Mouse (Mus musculus) cerebellum, adult 9-10 months (tissue): ENCODE data around the gene Hnf1a.

Experiments used
- DNase-seq: peaks from one replicate; pipeline ENCODE4 v3.0.0; 2022

Gene Hnf1a

DNA sequence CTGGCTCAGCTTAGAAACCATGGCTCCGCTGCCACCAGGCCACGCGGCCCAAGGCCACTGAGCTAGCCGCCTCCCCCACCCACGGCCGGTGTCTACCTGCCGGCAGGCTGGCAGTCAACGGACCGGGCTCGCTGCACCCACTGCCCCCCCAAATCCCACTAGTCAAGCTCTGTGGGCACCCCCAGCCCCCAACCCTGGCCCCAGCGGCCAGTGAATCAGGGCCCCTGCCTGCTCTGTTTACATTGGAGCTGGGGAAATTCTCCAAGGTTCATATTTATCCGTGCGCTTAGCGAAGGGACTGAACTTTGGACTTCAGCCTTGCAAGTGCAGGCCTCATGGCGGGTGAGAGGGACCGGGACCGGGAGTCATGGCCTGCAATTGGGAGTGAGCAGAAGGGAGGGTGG is at the start of gene Hnf1a:
TSS of gene Hnf1a (minus strand) at position 271 of the 404 bp plus-strand sequence.
- no peak for DNase-seq

DNA sequence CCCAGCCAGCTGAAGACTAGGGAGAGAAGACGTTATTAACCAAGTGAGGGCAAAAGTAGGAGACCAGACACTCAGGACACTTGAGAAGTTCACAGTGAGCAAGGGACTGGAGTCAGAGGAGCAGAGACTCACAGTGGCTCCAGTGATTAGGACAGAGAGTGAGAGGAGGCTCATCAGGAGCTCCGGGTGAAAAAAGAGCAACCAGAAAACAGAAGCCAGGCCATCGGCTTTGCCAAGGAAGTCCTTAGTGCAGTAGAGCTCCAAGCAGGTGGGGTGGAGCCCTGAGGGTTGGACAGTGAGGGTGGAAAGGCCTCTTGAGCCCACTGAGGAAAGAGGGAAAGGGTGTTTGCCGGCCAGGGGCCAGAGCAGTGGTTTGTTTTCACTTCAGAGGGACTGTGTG is 47.9 kb upstream of the Hnf1a start:
- DNase-seq, result no peak

DNA sequence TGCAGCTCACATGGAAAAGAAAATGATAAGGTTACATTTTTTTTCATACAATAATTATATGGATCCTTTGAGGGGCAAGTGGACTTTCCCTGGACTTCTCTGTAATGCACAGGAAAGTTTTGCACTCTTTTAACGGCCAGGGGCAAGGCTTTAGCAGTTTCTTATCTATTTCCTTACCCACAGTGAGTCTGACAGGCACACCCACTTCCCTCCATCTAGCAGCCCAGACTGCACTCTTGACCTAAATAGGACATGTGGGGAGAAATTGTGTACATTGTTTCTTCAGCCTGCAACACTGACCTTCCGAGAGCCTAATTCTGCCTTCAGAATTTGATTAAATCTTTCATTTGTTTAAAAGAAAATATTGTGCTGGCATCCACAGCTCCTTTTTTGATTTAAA is 47.4 kb upstream of the Hnf1a start:
- DNase-seq, result no peak

DNA sequence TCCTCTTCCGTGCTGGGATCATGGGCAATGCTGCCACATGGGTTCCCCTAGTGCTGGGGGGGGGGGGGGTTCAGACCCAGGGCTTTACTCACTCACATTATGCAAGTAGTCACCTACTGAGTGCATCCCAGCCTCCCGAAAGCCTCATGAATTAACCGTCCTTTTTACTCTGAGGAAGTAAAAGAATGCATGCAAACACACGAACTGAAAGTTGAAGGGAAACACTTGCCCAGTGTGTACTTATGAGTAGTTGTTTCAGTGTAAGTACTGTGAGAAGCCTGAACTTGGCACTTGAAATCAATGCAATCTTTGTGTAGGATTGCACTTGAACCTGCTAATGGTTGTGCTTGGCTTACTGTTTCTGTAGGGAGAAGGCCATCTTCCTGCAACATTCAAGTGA is 44.2 kb upstream of the Hnf1a start:
- no peak for DNase-seq

DNA sequence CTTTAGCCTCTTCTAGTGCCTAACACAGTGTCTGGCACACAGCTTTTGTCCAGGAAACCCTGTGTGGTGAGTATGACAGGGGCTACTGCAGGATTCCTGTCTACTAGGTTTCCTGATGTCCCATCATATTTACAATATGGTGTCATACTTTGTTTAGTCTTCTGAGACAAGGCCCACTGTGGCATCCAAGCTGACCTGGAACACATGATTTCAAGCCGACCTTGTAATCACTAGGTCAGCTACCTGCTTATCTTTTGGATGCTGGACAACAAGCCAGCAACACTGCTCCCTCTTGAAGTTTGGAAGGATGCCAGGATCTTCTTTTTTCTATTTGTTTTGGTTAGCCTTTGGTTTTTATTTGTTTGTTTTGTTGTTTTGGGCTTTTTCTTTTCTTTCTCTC is 43.7 kb upstream of the Hnf1a start:
- no peak for DNase-seq

DNA sequence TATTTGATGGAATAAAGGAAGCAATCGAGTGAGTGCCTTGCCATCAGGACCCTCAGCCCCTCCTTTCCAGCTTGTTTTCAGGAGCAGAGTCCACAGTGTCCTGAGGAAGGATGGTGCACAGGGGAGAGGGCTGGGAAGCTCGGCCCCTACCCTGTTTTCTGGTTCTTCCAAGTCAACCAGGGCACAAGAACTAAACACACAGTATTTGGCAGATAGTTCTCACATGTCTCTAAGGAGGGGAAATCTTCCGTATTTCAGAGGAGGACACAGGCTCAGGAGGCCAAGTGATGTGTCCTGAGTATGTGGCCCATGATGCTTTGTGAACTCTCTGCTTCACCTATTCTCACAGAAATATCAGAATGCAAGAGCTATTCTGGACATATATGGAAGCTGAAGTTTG is 42.5 kb upstream of the Hnf1a start:
- DNase-seq, result no peak

DNA sequence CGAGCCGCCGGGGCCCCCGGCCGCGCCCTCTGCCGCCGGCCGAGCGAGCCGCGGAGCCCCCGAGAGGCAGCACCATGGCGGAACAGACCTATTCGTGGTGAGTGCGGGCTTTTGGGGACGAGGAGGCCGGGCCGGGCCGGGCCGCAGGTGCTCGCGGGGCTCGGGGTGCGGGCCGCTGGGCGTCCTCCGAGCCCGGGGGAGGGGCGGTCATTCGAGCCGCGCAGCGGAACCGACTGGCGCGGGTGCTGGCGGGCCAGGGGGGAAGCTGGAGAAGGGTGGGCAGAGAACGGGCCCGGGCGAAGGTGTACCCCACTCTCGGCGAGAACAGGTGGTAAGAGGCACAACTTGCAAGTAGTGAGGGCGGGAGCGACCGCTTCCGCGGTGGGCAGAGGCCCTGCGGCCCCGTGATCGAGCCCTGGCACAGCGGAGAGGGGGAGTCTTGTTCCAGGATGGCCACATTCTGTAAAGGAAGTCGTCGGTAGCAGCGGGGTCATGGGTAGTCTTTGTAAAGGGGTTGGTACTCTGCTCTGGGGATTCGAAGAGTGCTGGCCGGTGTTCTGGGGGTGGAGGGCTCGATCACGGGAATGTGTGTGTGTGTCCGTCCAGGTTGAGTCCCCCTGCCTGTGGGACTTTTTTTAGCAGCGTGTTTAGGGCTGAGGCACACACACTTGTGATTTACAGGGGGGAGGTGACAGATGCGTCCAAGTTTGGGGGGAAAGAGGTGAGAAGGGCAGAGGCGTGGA is 40.8 kb upstream of the Hnf1a start:
- DNase-seq, result peak; percentile 50

DNA sequence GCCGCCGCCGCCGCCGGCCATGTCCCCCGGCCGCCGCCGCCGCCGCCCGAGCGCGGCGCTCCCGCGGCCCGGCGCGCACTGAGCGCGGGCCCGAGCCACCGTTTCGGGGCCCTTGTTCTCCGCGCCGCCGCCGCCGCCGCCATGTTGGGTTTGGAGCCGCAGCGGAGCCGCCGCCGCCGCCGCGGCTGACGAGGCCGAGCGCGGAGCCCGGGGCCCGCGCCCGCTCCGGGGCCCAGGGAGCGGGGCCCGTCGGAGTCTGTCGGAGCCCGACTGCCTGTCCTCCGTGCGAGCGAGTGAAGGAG is 40.3 kb upstream of the Hnf1a start:
- DNase-seq, result no peak

DNA sequence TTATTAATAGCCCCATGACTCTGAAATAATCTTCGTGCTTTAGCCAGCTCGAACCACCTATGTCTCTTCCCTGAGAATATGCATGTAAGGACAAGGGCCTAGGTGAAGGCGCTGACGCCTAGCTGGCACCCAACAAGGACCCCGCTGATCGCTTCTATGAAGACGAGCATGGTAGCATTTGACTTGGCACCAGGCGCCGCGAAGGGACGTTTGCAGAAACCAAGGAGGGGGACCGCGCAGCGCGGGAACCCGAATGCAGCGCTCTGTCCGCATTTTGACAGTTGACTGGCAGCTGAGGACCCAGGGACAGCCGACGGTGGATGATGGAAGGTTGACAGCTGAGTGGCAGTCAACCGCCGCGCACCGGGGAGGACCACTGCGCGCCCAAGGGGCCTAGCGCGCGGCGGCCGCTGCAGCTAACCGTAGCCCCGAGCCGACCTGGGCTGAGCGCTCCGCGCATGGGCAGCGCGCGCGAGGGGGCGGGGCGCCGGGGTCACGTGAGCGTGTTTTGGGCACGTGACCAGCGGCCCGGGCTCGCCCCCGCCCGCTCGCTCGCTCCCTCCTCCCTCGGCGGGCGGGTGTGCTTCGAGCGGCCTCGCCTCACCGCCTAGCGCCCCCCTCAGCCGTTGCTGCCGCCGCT is 39.8 kb upstream of the Hnf1a start, which contains the start of gene Sppl3:
TSS of gene Sppl3 (plus strand) at position 561 of the 640 bp plus-strand sequence.
- DNase-seq, result peak; percentile 91

DNA sequence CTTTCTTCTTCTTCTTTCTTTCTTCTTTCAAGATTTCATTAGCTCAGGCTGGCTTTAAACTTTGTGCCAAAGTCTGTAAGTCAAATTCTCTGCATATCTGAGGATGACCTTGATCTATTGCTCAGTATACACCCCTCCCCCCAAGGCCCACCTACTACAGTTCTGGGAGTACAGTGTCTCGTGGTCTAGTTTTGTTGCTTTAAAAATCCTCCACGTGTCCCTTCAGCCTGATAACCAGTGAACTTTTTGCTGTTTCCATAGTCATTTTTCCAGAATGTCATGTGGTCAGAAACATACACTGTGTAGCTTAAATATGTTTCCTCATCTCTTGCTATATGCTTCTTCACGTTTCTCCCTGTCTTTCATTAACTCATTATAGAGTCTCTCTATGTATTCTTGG is 39.1 kb upstream of the Hnf1a start:
- DNase-seq, result no peak

DNA sequence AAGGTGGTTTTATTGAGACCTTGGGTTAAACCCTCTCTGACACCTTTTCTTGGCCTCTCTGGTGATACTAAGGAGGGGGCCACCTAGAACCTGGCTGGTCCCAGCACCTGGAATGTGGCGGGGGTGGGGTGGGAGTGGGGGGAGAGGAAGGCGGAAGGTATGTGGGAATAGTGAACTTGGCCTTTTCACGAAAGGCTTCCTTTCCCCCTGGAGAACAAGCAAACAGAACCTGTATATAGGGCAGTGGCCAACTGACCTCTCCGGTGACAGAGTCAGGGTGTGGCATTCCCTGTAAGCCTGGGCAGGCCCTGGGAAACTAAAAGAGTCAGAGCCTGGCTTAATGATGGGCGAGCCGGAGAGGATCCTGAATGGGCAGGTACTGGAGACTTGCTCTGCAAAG is 38.2 kb upstream of the Hnf1a start:
- DNase-seq, result no peak

DNA sequence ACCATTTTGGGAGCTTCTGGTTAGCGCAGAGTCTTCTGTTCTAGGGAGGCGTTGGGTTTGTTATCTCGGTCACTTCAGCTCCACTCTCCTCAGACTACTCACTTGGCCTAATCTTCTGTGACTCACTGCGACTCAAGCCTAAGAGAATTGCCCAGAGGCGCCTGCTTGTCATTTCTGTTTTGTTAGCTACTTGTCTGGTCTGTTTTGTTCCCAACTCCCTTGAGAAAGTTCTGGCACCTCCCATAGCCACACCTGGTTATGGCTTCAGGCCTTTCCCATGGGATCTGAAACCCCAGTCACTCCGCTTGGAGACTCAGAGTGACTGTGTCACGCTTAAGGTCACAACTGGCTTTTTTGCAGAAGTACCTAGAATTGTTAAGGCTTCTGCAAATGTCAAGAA is 37.4 kb upstream of the Hnf1a start:
- no peak for DNase-seq

DNA sequence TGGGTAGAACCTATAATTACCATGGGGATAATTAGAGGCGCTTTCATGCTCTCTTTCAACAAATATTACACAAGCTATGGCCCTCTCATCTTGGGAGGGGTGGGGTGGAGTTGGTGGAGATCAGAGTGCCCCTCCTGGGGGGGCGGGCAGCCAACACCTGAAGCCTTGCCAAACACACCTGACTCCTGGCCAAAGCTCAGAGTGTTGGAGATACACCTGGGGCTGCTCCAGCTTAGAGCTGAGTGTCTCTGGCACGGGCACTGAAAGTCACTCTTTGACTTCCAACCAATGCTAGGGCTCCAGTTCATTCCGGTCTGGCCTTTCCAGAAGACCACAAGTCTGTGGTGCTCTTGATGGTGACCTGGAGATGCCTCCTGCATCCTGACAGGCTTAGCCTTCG is 36.9 kb upstream of the Hnf1a start:
- no peak for DNase-seq

DNA sequence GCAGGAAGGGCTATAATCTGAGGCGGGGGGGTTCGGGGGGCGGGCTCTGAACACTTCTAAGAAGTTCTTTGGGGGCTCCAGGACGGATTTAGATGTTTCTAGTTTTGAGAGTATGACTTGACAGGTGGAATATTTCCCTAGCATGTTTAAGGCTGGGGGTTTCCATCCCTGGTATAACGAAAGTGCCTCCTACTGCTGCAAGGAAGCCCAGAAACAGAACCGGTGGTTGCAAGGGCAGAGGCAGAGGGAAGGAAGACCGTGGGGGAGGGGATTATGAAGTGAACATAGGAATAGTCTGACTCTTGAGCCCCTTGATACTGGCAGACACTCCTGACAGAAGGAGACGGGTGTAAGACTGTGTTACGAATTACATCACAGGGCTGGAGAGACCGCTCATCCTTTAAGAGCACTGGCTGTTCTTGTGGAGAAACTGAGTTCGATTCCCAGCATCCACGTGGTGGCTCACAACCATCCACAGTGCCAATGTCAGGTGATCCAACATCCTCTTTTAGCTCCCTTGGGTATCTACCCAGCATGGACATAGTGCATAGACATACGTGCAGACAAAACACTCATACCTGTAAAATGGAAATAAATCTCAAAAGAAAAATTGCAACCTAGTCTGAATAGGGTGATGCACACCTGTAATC is 32.5 kb upstream of the Hnf1a start:
- no peak for DNase-seq

DNA sequence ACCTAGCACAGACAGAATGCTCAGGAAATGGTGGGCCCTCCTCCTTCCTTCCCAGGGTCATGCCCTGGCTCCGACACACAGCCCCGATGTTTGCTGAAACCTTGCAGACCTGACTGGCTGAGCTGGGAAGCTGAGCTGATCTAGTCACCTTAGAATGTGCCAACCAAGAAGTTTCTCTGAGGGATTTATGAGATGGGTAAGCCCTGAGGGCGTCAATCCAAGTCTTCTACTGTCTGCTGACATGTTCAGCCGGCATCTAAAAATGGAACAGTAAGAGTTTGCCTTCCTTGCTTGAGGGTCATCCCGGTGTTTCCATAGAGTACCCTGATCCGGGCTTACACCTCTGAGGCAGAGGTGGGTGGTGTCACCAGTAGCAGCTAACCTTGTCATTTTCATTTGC is 31.9 kb upstream of the Hnf1a start:
- DNase-seq, result no peak

DNA sequence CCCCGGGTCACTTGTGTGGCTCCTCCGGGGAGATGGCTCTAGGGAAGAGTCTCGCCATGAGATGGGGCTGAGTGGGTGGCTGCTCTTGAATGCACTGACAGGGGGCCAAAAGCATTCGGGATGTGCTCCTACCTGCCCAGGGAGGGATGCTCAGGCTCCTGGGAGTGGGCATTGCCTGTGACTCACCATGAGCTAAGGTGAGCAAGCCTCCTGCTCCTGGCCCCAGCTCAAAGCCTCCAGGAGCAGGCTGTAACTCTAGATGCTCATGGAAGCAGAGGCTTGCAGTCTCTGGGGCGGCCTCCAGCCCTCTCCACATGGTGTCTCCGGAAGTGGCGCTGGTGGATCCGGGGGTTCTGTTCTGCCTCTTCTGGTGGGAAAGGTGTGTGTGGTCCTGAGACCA is 30.6 kb upstream of the Hnf1a start:
- DNase-seq, result no peak

DNA sequence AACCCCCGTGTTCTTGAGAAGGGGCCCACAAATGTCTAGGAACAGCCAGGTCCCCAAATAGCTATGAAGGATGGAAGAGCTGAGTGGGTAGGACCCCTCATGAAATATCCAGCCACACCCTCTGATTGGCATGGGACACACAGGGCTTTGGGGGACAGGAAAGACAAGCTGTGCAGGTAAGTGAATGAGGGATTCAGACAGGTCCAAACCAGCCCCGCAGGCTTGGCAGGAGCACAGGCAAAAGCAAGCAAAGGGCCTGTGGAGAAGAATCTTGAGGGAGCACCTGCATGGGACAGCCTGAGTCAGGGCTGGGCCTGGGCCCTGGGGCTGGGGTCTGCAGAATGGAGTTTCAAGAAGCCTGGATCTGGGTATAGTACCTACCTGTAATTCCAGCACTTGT is 29.6 kb upstream of the Hnf1a start:
- no peak for DNase-seq

DNA sequence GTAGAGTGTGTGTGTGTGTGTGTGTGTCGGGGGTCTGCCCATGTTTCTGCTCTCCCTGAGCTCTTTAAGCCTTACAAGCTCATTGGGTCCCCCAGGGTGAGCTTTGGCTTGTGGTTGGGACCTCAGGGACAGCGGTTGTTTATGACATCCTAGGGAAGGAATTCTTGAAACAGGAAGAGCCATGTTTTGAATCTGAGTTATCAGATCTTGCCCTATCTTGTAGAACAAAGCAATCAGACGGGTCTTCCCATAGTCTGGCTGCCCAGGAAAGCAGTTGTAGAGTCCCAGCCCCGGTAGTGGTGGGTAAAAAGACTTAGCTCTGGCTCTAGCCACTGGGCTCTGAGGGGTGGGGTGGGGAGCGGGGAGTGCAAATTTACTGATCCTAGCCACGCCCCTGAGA is 26.4 kb upstream of the Hnf1a start:
- no peak for DNase-seq

DNA sequence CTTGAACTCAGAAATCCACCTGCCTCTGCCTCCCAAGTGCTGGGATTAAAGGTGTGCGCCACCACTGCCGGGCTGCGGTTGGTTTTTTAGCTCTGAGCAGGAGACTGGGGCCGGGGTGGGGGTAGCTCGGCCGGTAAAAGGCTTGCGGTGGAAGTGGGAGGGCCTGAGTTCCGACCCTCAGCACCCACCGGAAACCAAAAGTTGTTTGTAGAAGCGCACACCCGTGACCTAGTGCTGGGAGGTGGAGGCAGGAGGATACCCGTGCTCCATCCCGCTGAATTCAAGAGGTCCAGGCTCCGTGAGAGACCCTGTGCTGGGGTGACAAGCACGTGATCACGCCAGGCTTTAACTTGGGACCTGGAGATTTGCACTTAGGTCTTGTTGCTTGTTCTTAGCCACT is 25.6 kb upstream of the Hnf1a start:
- no peak for DNase-seq

DNA sequence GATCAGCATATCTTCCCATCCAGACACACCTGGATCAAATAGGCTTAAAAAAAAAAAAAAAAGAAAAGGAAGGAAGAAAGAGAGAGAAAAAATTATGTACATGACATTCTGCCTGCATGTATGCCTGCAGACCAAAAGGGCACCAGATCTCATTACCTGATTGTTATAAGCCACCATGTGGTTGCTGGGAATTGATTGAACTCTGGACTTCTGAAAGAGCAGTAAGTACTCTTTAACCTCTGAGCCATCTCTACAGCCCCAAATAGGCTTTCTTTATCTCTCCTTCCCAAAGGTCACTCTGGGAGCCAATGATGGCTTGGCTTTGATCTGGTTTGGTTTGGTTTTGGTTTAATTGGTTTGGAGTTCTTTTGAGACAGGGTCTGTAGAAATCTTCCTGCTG is 14.2 kb upstream of the Hnf1a start:
- DNase-seq, result no peak

DNA sequence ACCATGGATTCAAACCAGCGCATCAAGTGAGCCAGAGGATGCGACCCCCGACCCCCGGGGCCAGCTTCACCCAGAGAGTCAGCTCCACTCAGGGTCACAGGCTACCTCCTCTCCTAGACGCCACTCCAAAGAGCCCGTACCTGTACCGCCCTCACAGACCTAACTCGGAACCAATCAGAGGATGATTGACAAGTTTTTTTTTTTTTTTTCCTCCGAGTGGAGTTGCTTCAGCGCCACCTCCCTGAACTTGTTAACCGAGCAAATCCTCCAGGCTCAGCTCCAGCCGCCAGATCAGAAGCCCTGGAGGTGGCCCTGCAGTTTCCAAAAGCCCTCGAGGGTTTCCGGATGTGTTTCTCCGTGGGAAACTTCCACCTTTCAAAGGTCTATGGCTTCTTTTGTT is 11.1 kb upstream of the Hnf1a start:
- DNase-seq, result no peak

DNA sequence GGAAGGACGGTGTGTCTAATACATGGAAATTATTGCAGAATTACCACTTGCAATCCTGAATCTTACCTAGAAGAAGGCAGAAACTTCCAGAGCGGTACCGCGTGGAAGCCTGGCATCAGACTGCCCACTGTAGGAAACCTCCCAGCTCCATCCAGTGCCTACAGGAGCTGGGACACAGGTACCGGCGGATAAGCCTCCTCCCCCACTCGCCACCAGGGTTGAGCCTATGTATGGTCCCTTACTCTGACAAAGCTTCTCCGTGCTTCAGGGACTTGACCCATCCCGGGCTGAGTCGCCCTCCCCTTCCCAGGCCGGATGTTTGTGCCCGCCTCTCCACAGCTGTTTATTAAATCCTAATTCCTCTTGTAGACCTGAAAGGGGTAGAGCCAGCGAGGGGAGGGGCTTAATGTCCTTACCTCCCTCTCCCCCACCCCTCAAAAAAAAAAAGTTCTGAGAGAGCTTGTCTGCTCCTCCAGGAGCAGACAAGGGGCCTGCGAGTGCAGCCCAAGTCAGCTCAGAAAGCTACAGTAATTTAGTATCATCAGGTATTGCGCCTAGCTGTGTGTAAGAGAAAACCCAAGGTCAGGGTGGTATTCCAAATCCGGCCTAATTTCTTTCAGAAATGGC is 9.3 kb upstream of the Hnf1a start:
- DNase-seq, result no peak

DNA sequence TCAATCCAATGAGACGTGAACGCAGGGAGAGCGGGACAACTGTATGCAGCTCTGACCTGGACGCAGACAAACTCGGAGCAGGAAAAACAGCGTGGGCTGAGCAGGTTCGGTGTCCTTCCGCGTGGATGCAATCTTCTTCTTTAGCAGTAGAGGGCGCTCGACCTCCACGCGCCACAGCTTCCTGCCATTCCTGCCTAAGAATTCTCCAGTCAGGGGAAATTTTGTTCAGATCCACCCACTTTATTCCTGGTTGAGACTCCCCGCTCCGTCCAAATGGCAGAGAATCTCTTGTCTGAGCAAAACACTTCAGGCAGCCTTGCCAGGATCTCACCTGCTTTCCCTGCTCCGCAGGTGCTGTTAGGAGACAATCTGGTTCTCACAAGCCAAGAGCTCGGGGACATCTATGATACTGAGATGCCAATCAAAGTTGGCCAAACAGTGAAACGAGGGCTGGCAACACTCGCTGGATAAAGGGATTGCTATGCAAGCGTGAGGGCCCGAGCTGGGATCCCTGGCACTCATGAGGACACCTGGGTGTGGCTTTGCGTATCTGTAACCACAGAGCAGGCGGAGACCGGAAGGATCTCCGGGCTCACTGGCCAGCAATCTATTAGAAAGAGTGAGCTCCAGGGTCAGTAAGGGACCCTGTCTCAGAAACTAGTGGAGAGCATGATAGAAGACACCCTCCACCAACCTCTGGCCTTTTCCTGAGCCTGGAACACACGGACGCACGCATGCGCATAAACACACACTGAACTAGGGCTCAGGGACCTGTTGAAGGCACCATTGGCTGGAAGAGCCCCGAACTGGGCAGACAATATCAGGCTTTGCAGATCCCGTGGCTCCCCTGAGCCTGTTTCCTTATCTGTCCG is 8.6 kb upstream of the Hnf1a start:
- peak; percentile 83 for DNase-seq
